Mouse (Mus musculus) ES-E14 (cell line): ENCODE data around the gene Cep164. TPM values are rescaled to one million over a fixed set of nuclear protein-coding genes. Genes with fewer than 3 reads are reported as not detected.

ENCODE experiments used
- DNase-seq: peaks from one replicate; pipeline ENCODE4 v3.0.0-alpha.2; 2013; ENCODE audit warnings: low read depth, low spot score
- H3K27ac ChIP-seq: 2 replicates; pipeline ENCODE4 v1.5.1; 2012; ENCODE audit warnings: low read depth, mild to moderate bottlenecking, low read length, moderate library complexity, mixed read lengths; ENCODE audit not compliant: poor library complexity, insufficient read depth, severe bottlenecking
- H3K36me3 ChIP-seq: 2 replicates; pipeline ENCODE4 v1.6.1; 2012; ENCODE audit warnings: mild to moderate bottlenecking, low read length, moderate library complexity, mixed read lengths; ENCODE audit not compliant: control insufficient read depth, poor library complexity, insufficient read depth, severe bottlenecking
- H3K4me1 ChIP-seq, 2 experiments: fragments of 150-350 bp in 1 of 2; sonication (generic) in 1 of 2; 2 replicates each; pipeline ENCODE4 v1.6.1; 2012; ENCODE audit warnings: low read length in 2 of 2, mild to moderate bottlenecking in 1 of 2, mixed read lengths in 1 of 2; ENCODE audit not compliant: control insufficient read depth in 2 of 2, insufficient read depth in 2 of 2, poor library complexity in 1 of 2
- H3K4me3 ChIP-seq, 2 experiments: fragments of 150-350 bp in 1 of 2; sonication (generic) in 1 of 2; 2 replicates each; pipeline ENCODE4 v1.5.1; 2012; ENCODE audit warnings: low read length in 2 of 2, low read depth in 1 of 2, mild to moderate bottlenecking in 1 of 2, mixed read lengths in 1 of 2; ENCODE audit not compliant: insufficient read depth in 1 of 2, poor library complexity in 1 of 2, severe bottlenecking in 1 of 2
- H3K9ac ChIP-seq: 2 replicates; pipeline ENCODE4 v1.6.1; 2012; ENCODE audit warnings: low read depth, mild to moderate bottlenecking, low read length, mixed read lengths; ENCODE audit not compliant: poor library complexity, insufficient read depth, severe bottlenecking
- H3K9me3 ChIP-seq: fragments of 150-350 bp; sonication (generic); 2 replicates; pipeline ENCODE4 v1.6.1; 2012; ENCODE audit warnings: low read depth, mild to moderate bottlenecking, low read length; ENCODE audit not compliant: control insufficient read depth, insufficient read depth
- CHD2 ChIP-seq: IDR thresholded peaks from 2 replicates; pipeline ENCODE4 v1.6.1; 2014; ENCODE audit warnings: mild to moderate bottlenecking, low read depth, low read length, inconsistent platforms
- HCFC1 ChIP-seq: IDR thresholded peaks from 2 replicates; pipeline ENCODE4 v1.6.1; 2012; ENCODE audit warnings: low read length, inconsistent platforms, borderline replicate concordance; ENCODE audit not compliant: insufficient read depth
- MAFK ChIP-seq: IDR thresholded peaks from 2 replicates; pipeline ENCODE4 v1.6.1; 2014; ENCODE audit warnings: mild to moderate bottlenecking, low read depth, low read length, inconsistent platforms; ENCODE audit not compliant: insufficient read depth
- ZC3H11A ChIP-seq: IDR thresholded peaks from 2 replicates; pipeline ENCODE4 v1.6.1; 2012; ENCODE audit warnings: low read depth, mild to moderate bottlenecking, inconsistent platforms, low read length, borderline replicate concordance
- ZNF384 ChIP-seq: IDR thresholded peaks from 2 replicates; pipeline ENCODE4 v1.6.1; 2012; ENCODE audit warnings: low read depth, low read length, inconsistent platforms
- in situ Hi-C, 2 experiments: fragments of 600-800 bp; cut with MboI; formaldehyde crosslinking; loops; one replicate each; pipeline ENCODE4 v1.15.1; 2025; ENCODE audit warnings: low sequenced_read_pairs in 2 of 2, inconsistent platforms in 1 of 2; ENCODE audit not compliant: unreplicated experiment in 2 of 2
- total RNA-seq: library from RNA; depleted of rRNA; stranded (reverse); fragments of 300-350 nt; gene quantifications from 2 replicates; pipeline ENCODE4 v1.2.3, GENCODE M21; 2012

The Cep164 gene
- total RNA-seq, 1 experiment = 19.1 TPM

DNA sequence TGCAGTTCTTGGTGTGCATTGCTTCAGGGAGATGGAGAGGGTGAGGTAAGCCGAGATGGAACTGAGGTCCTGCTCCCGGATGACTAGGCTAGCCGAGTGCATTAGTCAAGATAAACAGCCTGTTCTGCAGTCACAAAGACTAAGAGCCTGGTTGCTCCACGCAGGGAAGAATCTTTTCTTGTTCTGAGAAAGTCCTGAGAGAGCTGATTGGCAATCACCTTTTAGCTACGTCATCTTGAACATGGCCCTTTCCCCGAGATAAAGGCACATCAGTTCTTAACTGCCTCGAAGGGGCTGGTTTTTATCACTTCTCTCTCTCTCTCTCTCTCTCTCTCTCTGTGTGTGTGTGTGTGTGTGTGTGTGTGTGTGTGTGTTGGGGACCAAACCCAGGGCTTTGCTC is 83.0 kb downstream of the Cep164 start:
- Histone ChIP-seq H3K27ac (no peak overlapping the region), H3K9ac (no peak overlapping the region)
- no peak for TF ChIP-seq CHD2
- TF ChIP-seq HCFC1 = no peak
- TF ChIP-seq ZC3H11A = no peak
- TF ChIP-seq ZNF384 = no peak
- no peak for TF ChIP-seq MAFK

DNA sequence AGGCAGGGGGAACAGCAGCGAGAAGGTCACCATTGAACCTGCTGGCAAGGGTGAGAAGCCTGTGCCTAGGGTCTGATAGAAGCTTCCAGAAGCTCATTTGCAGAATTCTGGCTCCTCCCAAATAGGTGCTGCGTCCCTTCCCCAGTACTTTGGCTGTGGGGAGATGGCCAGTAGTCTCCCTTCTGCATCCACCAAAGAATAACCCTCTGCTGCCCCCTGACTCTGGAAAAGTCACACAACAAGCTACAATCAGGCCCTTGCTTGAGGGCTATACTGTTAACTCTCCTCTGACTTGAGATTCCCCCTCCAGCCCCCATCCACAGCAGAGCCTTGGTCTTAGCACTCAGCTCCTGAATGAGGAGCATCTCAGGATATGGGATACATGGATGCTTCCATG is 87.9 kb downstream of the Cep164 start:
- DNase-seq = no peak
- Histone ChIP-seq H3K9ac (no peak overlapping the region), H3K4me3 (no peak overlapping the region), H3K4me1 (peaks cover 0 to 4% of the 10 kb centered on the region in 2 experiments; a peak in 1 of 4 replicates), H3K36me3 (no peaks in the 10 kb centered on the region), H3K9me3 (no peaks in the 10 kb centered on the region), H3K27ac (no peak overlapping the region)
- in situ Hi-C loops = no loop called here
- no peak for TF ChIP-seq ZNF384
- no peak for TF ChIP-seq CHD2
- no peak for TF ChIP-seq HCFC1

More for the DNA sequence above, 83.0 kb downstream of the Cep164 start:
- DNase-seq = no peak
- no peaks in the 10 kb centered on the region for H3K36me3 ChIP-seq
- H3K9me3 ChIP-seq = no peaks in the 10 kb centered on the region
- in situ Hi-C loops = no loop called here
- H3K4me1 ChIP-seq = peaks cover 0 to 4% of the 10 kb centered on the region in 2 experiments; a peak in 1 of 4 replicates
- H3K4me3 ChIP-seq = no peak overlapping the region

DNA sequence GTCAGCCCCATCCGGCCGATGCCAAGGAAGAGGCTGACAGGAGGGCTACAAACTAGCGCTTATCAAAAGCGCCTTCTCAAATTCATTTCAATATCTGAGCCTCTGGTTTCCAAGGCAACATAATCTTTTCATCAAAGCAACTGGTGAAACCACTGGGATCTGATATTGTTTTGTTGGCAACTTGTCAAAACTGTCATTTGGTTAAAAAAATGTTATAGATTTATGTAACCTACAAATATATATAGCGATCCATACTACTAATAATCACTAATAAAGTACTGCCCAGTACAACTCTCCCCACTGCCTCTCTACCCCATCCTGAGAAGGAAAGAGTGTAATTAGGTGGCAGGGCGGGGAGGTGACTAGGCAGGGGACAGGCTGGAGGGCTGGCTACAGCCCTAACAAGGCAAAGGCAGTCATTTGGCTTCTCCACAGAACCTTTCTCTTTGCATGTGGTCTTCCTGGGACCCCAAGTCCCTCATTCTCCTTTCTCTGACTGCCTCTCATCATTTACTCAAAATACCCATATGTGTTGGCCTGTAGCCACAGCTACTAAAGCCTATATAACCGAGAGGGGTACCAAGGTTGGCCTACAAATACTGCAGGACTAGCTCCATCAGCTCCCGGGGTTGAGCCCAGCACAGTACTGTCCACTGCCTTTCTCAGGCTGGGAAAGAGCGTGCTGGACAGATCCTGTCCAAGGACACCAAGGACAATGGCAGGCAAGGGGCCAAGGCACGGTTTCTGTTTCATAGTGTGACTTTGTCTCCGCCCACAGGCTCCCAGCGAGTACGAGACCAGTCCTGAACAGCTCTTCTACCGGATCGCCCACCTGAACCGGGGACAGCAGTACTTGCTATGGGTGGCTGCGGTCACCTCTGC is 88.5 kb downstream of the Cep164 start:
- no peak overlapping the region for H3K9ac ChIP-seq
- in situ Hi-C loops = no loop called here
- no peak for TF ChIP-seq ZC3H11A
- TF ChIP-seq ZNF384 = no peak
- no peak for TF ChIP-seq HCFC1
- TF ChIP-seq CHD2 = no peak
- TF ChIP-seq MAFK = no peak
- no peak overlapping the region for H3K27ac ChIP-seq
- no peaks in the 10 kb centered on the region for H3K9me3 ChIP-seq
- no peak overlapping the region for H3K4me3 ChIP-seq
- no peak for DNase-seq
- H3K36me3 ChIP-seq = no peaks in the 10 kb centered on the region
- H3K4me1 ChIP-seq = peaks cover 0 to 4% of the 10 kb centered on the region in 2 experiments; a peak in 1 of 4 replicates

DNA sequence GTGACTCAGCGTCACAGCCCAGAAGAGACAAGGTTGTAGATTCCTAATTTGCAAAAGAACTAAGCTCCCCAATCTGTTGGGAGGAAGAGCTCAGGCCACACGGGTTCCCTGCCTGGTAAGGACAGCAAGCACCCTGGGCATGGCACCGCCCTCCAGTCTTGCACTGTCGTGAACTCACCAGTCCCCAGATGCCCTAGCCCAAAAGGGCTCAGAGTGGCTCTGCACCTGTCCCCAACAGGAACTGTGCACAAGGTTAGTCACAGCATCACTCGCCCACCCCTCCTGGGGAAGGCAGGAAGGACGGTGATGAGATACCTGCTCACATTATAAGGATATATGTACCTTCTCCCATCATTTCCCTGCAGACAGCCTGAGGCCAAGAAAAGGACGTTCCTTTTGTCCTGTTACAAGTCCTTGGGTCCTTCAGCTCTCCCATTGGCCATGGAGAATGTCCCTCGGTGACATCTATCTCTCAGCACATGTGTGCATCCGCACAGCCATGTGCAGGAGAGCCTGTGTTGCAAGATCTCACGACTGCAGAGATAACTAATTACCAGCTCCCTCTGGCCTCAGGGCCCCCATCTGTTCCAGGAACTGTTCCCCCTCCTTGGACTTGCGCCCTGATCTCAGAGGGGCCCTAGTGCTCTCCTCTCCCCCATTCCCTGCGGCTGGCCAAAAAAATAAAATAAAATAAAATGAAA is 89.3 kb downstream of the Cep164 start:
- DNase-seq = no peak
- TF ChIP-seq MAFK = no peak
- TF ChIP-seq ZNF384 = no peak
- TF ChIP-seq CHD2 = no peak
- no peak for TF ChIP-seq HCFC1
- no peak for TF ChIP-seq ZC3H11A
- H3K27ac ChIP-seq = no peak overlapping the region
- H3K36me3 ChIP-seq = no peaks in the 10 kb centered on the region
- in situ Hi-C loops = no loop called here
- no peak overlapping the region for H3K4me3 ChIP-seq
- no peak overlapping the region for H3K9ac ChIP-seq
- H3K4me1 ChIP-seq = peaks cover 0 to 3% of the 10 kb centered on the region in 2 experiments; a peak in 1 of 4 replicates
- H3K9me3 ChIP-seq = no peaks in the 10 kb centered on the region
